Mouse (Mus musculus): ENCODE measurements at regions not wholly inside any gene's neighbourhood (a gene's known extent, or its start where the extent isn't known, plus 50 kb on each side); places are given as distances from the start of the nearest gene placed in this dataset.

DNA sequence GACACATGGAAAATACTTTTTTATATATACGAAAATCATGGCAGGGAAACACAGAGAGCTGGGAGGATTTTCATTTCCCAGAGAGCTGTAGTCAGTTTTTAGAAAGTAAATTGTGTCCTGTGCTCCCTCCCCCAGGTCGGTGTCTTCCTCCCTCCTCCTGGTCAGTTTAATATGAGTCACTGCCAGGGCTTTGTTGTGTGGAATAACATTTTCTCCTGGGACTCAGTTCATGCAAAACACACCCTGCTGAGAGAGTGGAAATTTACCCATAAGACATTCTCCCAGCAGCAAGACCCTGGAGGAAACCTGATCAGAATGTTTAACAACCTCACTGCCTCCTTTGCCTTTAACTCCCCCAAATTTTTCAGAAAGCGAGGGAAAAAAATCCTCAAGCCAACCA lies 303.2 kb upstream of the Ldb2 start:
- TF ChIP-seq CTCF (IDR thresholded peaks at IDR 0.05; ENCODE audit: insufficient read depth, low read depth, low read length) (no peak), POLR2A (IDR thresholded peaks at IDR 0.05; ENCODE audit: insufficient read depth, low read depth, low read length) (no peak)

Data from olfactory bulb, adult 2 months (tissue).